In the genomic region with DNA sequence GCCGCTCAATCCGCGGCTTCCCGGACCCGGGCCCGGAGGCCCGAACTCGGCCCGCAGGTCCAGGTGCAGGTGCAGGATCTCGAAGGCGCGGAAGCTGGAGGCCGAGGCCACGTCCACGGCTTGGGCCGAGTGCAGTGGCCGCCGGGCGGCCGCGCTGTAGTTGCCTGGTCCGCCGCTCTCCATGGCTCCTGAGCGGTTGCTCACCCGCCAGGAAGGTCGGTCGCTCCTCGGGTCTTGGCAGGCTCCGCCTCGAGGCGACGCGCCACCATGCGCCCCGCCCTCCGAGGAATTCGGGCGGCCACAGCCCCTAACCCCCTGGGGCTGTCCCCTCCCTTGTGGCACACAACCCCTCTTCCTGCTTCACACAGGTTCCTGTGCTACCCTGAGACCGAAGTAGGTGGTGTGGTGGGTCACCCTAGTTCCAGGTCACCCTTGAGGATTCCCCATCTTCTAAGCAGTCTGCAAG, we compare ENCODE assay signal across 8 mouse cellular contexts. TPM values are rescaled to one million over a fixed set of nuclear protein-coding genes. Genes with fewer than 3 reads are reported as not detected.
DNase-seq lines count a peak whose midpoint lies in the region; ATAC-seq and TF ChIP-seq lines count a peak whose summit lies in the region.

A gene (minus strand): TSS at position 259 of the 466 bp plus-strand sequence.

- H3K27me3 ChIP-seq in G1E (ENCODE audit: insufficient read depth, low read length): peaks cover 28% of the 10 kb centered on the region
- no peaks in the 10 kb centered on the region for H3K27me3 ChIP-seq in forebrain, embryonic 15.5 days
- H3K27me3 ChIP-seq in liver, postnatal 0 days (ENCODE audit: insufficient read depth, low read length): no peaks in the 10 kb centered on the region
- H3K27me3 ChIP-seq in neural tube, embryonic 14.5 days (ENCODE audit: control insufficient read depth, insufficient read depth, low read length): no peaks in the 10 kb centered on the region

- H3K4me2 ChIP-seq in forebrain, embryonic 15.5 days (replicated peaks): peak within 1 kb of the TSS; percentile 68
- peak within 1 kb of the TSS; percentile 78 for H3K4me2 ChIP-seq in liver, postnatal 0 days (ENCODE audit: low read depth, low read length)
- H3K4me2 ChIP-seq in neural tube, embryonic 14.5 days (ENCODE audit: low read depth, low read length): peak within 1 kb of the TSS; percentile 83

- H3K4me3 ChIP-seq in G1E (ENCODE audit: low read depth, low read length): peak within 1 kb of the TSS; percentile 25; the same call in 1 of the 2 replicates
- H3K4me3 ChIP-seq in forebrain, embryonic 15.5 days: peak within 1 kb of the TSS; percentile 82
- H3K4me3 ChIP-seq in liver, postnatal 0 days (ENCODE audit: low read depth, low read length): peak within 1 kb of the TSS; percentile 84
- peak within 1 kb of the TSS; percentile 85 for H3K4me3 ChIP-seq in neural tube, embryonic 14.5 days (ENCODE audit: low read depth, low read length)

- intact Hi-C loops in heart, postnatal 14 days (cut with DNase I): loop anchor here (2.0 to 10.0 kb wide), 2 partner anchors 25 to 319 kb away; a partner anchor contains a TSS

- 0% methylated on average over 36 of the region's 39 CpGs for WGBS in forebrain, embryonic 15.5 days
- under 1% methylated on average over 39 of the region's 39 CpGs for WGBS in liver, postnatal 0 days (ENCODE audit: insufficient replicate concordance)
- 0% methylated on average over 39 of the region's 39 CpGs for WGBS in neural tube, embryonic 14.5 days

- no peak for TF ChIP-seq EP300 in liver, postnatal 0 days (IDR thresholded peaks at IDR 0.05; ENCODE audit: low read depth)

- H3K9ac ChIP-seq in forebrain, embryonic 15.5 days (replicated peaks): peak within 1 kb of the TSS; percentile 94
- H3K9ac ChIP-seq in liver, postnatal 0 days (replicated peaks): peak within 1 kb of the TSS; percentile 83
- H3K9ac ChIP-seq in neural tube, embryonic 14.5 days (replicated peaks; ENCODE audit: low read depth, low read length): peak within 1 kb of the TSS; percentile 93

- peaks cover 3% of the 10 kb centered on the region; the same call in 1 of the 2 replicates for H3K9me3 ChIP-seq in G1E (replicated peaks)
- H3K9me3 ChIP-seq in forebrain, embryonic 15.5 days: no peaks in the 10 kb centered on the region
- no peaks in the 10 kb centered on the region for H3K9me3 ChIP-seq in liver, postnatal 0 days (ENCODE audit: low read length)
- no peaks in the 10 kb centered on the region for H3K9me3 ChIP-seq in neural tube, embryonic 14.5 days (ENCODE audit: control insufficient read depth, low read length)

- DNase-seq in G1E (ENCODE audit: low spot score): no peak
- DNase-seq in cerebellum, adult 11-12 months: peak; percentile 80
- DNase-seq in heart, postnatal 14 days: peak; percentile 77 to 79
- DNase-seq in layer of hippocampus, adult 11-12 months (ENCODE audit: low spot score): peak; percentile 60
- peak; percentile 70 for DNase-seq in liver, postnatal 0 days
- DNase-seq in testis, postnatal 10 days (ENCODE audit: low spot score): peak; percentile 76

- no peak for ATAC-seq in G1E (ENCODE audit: extremely low read depth, insufficient number of reproducible peaks, low FRiP score, poor library complexity, severe bottlenecking)
- ATAC-seq in forebrain, embryonic 15.5 days (replicated peaks): peak; percentile 88
- peak; percentile 66 for ATAC-seq in liver, postnatal 0 days
- peak; percentile 90 for ATAC-seq in neural tube, embryonic 14.5 days (ENCODE audit: low read depth)

- peaks cover 8% of the 10 kb centered on the region; the same call in 1 of the 2 replicates for H3K4me1 ChIP-seq in G1E (ENCODE audit: insufficient read depth, low read depth, low read length)
- peaks cover 30% of the 10 kb centered on the region for H3K4me1 ChIP-seq in forebrain, embryonic 15.5 days
- H3K4me1 ChIP-seq in liver, postnatal 0 days (ENCODE audit: insufficient read depth): peaks cover 13% of the 10 kb centered on the region
- H3K4me1 ChIP-seq in neural tube, embryonic 14.5 days (ENCODE audit: control insufficient read depth, insufficient read depth, low read length): peaks cover 14% of the 10 kb centered on the region

- no peak for TF ChIP-seq CTCF in G1E (IDR thresholded peaks at IDR 0.05; ENCODE audit: low read depth, low read length)
- TF ChIP-seq CTCF in liver, postnatal 0 days (IDR thresholded peaks at IDR 0.05; ENCODE audit: low read depth): no peak

- peak within 1 kb of the TSS; percentile 93 for H3K27ac ChIP-seq in forebrain, embryonic 15.5 days (replicated peaks)
- peak within 1 kb of the TSS; percentile 92 for H3K27ac ChIP-seq in liver, postnatal 0 days (ENCODE audit: low read depth)
- peak within 1 kb of the TSS; percentile 93 for H3K27ac ChIP-seq in neural tube, embryonic 14.5 days (ENCODE audit: low read depth, low read length)

- no peaks in the 10 kb centered on the region for H3K36me3 ChIP-seq in G1E (replicated peaks)
- no peaks in the 10 kb centered on the region for H3K36me3 ChIP-seq in forebrain, embryonic 15.5 days
- H3K36me3 ChIP-seq in liver, postnatal 0 days (replicated peaks; ENCODE audit: insufficient read depth, low read length): peaks cover 3% of the 10 kb centered on the region; the same call in 1 of the 2 replicates
- H3K36me3 ChIP-seq in neural tube, embryonic 14.5 days (ENCODE audit: control insufficient read depth, insufficient read depth, low read length): no peaks in the 10 kb centered on the region

RNA-seq across cellular contexts. Expression of the gene that starts here (rescaled TPM):
- total RNA-seq in G1E (2014; fragmentation: Nextera tagmentation) (not detected in 2 replicates), G1E (2017) (0.17 and 1.4 TPM in 2 replicates)
- 0.03 TPM in 1 of 2 replicates, not detected in the other for polyA plus RNA-seq in G1E (2012)
- 96.0 and 98.8 TPM in 2 replicates for polyA plus RNA-seq in forebrain, embryonic 15.5 days (2015; fragmentation: Nextera tagmentation; extraction: Ambion mirVana)
- total RNA-seq in heart, postnatal 14 days (2021): 10 to 100 TPM; 22.0 to 23.0 TPM
- 20.0 TPM in 2 replicates for polyA plus RNA-seq in liver, postnatal 0 days (2015; fragmentation: Nextera tagmentation; extraction: Ambion mirVana)
- polyA plus RNA-seq in neural tube, embryonic 14.5 days (2014; fragmentation: Nextera tagmentation; extraction: Ambion mirVana): 89.5 and 107 TPM in 2 replicates

Comparison
In these comparisons a context has a peak if more than half of its experiments do, and no peak if none do; other contexts are left out.
1. RNA of the gene that starts here (total RNA-seq): 22.0 to 23.0 TPM in heart, postnatal 14 days; 0.17 to 1.4 TPM in G1E; every median in the first group is over 4 times any median in the second.
2. RNA of the gene that starts here (polyA plus RNA-seq): 96.0 to 98.8 TPM in forebrain, embryonic 15.5 days, 89.5 to 107 TPM in neural tube, embryonic 14.5 days and 20.0 TPM in liver, postnatal 0 days; 0.03 TPM in G1E; every median in the first group is over 10 times any median in the second.
3. H3K4me3 ChIP-seq: peak in every context shown above with its lines; median percentile 85 in neural tube, embryonic 14.5 days; 84 in liver, postnatal 0 days; 82 in forebrain, embryonic 15.5 days; 25 in G1E.
4. Peak in every context shown above with its lines, with median percentiles within 50 percentile points of each other: H3K27ac ChIP-seq, H3K4me2 ChIP-seq and H3K9ac ChIP-seq.